17 mouse cellular contexts compared by ENCODE assay signal in the genomic region with DNA sequence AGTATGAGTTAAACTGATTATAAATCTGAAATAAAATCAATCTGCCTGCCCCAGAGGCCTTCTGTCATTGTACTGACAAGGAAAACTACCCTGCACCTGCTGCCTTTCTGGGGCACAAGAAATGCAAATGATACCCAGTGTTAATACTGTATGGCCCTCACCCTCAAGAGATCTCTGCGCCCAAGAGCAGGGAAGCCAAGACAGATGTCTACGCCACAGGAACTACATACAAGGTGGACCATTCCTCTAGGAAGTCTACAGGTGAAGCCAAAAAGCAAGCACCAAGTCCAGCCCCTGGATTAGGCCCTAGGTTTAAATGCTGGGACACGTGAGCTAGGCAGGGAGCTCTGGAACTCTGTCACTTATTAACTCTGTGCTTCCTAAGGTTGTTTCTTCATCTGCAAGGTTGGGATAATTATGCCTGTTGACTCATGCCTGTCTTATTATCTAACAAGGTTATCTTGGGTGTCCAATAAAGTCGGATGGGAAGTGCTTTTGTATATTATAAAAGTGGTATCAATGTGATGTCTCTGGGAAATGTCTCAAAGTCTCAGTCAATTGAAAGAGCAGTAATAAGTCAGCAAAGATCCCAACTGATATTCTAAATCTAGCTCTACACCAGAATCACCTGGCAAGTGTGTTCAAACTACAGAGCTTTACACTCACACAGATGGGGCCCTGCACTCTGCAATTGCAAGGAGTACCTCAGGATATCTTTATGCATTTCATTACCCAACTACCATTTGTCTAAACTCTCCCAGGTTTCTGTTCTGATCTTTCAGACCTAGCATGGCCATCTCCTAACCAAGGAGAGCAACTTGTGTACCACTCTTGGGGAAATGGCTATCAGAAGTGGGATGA. TPM values are rescaled to one million over a fixed set of nuclear protein-coding genes. Genes with fewer than 3 reads are reported as not detected.
DNase-seq lines count a peak whose midpoint lies in the region; ATAC-seq and TF ChIP-seq lines count a peak whose summit lies in the region.
"Had no signal": no experiment of that assay in that cellular context is flagged by ENCODE, and none has a peak within 500 bp of the region (broad histone marks: within the 10 kb centered on the region; RNA-seq: fewer than 3 reads in every experiment).

No protein-coding gene starts in this region.

- H3K4me2 ChIP-seq in neural tube, embryonic 14.5 days (ENCODE audit: low read depth, low read length): no peak overlapping the region
- no peak overlapping the region for H3K4me2 ChIP-seq in neural tube, embryonic 15.5 days
- no peak overlapping the region for H3K4me2 ChIP-seq in kidney, embryonic 14.5 days (replicated peaks; ENCODE audit: low read depth, low read length)
- H3K4me2 ChIP-seq in liver, embryonic 11.5 days: no peak overlapping the region
- no peak overlapping the region for H3K4me2 ChIP-seq in midbrain, postnatal 0 days (ENCODE audit: low read depth, low read length, poor library complexity, severe bottlenecking)
- H3K4me2 ChIP-seq: embryonic facial prominence, embryonic 13.5 days; hindbrain, embryonic 13.5 days; liver, embryonic 13.5 days had no signal

- no peak for TF ChIP-seq CTCF in midbrain, postnatal 0 days (IDR thresholded peaks at IDR 0.05)

- no peaks in the 10 kb centered on the region for H3K27me3 ChIP-seq in neural tube, embryonic 14.5 days (ENCODE audit: control insufficient read depth, insufficient read depth, low read length)
- H3K27me3 ChIP-seq in neural tube, embryonic 15.5 days (replicated peaks): no peaks in the 10 kb centered on the region
- no peaks in the 10 kb centered on the region for H3K27me3 ChIP-seq in kidney, embryonic 14.5 days (ENCODE audit: control insufficient read depth, insufficient read depth, low read length)
- H3K27me3 ChIP-seq in liver, embryonic 11.5 days (replicated peaks; ENCODE audit: control insufficient read depth, insufficient read depth, low read length): no peaks in the 10 kb centered on the region
- no peaks in the 10 kb centered on the region for H3K27me3 ChIP-seq in midbrain, postnatal 0 days (ENCODE audit: insufficient read depth, low read length)
- H3K27me3 ChIP-seq: embryonic facial prominence, embryonic 13.5 days; hindbrain, embryonic 13.5 days; liver, embryonic 13.5 days had no signal

- H3K4me1 ChIP-seq in neural tube, embryonic 14.5 days (ENCODE audit: control insufficient read depth, insufficient read depth, low read length): no peaks in the 10 kb centered on the region
- no peaks in the 10 kb centered on the region for H3K4me1 ChIP-seq in neural tube, embryonic 15.5 days
- peaks cover 8% of the 10 kb centered on the region for H3K4me1 ChIP-seq in kidney, embryonic 14.5 days (ENCODE audit: control insufficient read depth, insufficient read depth, low read length)
- no peaks in the 10 kb centered on the region for H3K4me1 ChIP-seq in liver, embryonic 11.5 days (replicated peaks; ENCODE audit: control insufficient read depth, insufficient read depth, low read length)
- H3K4me1 ChIP-seq in midbrain, postnatal 0 days (ENCODE audit: insufficient read depth, low read length): no peaks in the 10 kb centered on the region
- H3K4me1 ChIP-seq: forebrain, embryonic 10.5 days had no signal

- ATAC-seq in neural tube, embryonic 14.5 days (ENCODE audit: low read depth): no peak
- no peak for ATAC-seq in neural tube, embryonic 15.5 days (ENCODE audit: low FRiP score)
- no peak for ATAC-seq in kidney, embryonic 14.5 days (ENCODE audit: low FRiP score, low TSS enrichment)
- ATAC-seq in liver, embryonic 11.5 days (replicated peaks; ENCODE audit: low FRiP score): no peak
- ATAC-seq in midbrain, postnatal 0 days (ENCODE audit: low FRiP score): no peak
- ATAC-seq: lung, postnatal 0 days had no signal

- H3K36me3 ChIP-seq in neural tube, embryonic 14.5 days (ENCODE audit: control insufficient read depth, insufficient read depth, low read length): peaks cover 5% of the 10 kb centered on the region
- peaks cover 22% of the 10 kb centered on the region for H3K36me3 ChIP-seq in neural tube, embryonic 15.5 days
- peaks cover 15% of the 10 kb centered on the region; the same call in 1 of the 2 replicates for H3K36me3 ChIP-seq in kidney, embryonic 14.5 days (ENCODE audit: control insufficient read depth, insufficient read depth, low read length)
- H3K36me3 ChIP-seq in liver, embryonic 11.5 days (ENCODE audit: control insufficient read depth, insufficient read depth, low read length): 0 out of 2 replicates have a peak, but pooled peaks cover 2% of the 10 kb centered on the region
- peaks cover 21% of the 10 kb centered on the region for H3K36me3 ChIP-seq in midbrain, postnatal 0 days (ENCODE audit: insufficient read depth, low read length)

- H3K9ac ChIP-seq in neural tube, embryonic 14.5 days (replicated peaks; ENCODE audit: low read depth, low read length): 0 out of 2 replicates have a peak overlapping the region, but pooled peaks have one; percentile 11
- no peak overlapping the region for H3K9ac ChIP-seq in neural tube, embryonic 15.5 days (replicated peaks)
- H3K9ac ChIP-seq in kidney, embryonic 14.5 days (ENCODE audit: low read depth, low read length): no peak overlapping the region
- H3K9ac ChIP-seq in liver, embryonic 11.5 days (ENCODE audit: low read depth, low read length): no peak overlapping the region
- no peak overlapping the region for H3K9ac ChIP-seq in midbrain, postnatal 0 days (replicated peaks; ENCODE audit: low read length, poor library complexity, severe bottlenecking)
- H3K9ac ChIP-seq: embryonic facial prominence, embryonic 13.5 days; hindbrain, embryonic 13.5 days; liver, embryonic 13.5 days had no signal

- 84% methylated on average over 4 of the region's 4 CpGs for WGBS in neural tube, embryonic 14.5 days
- WGBS in neural tube, embryonic 15.5 days: 78% methylated on average over 4 of the region's 4 CpGs
- 73% methylated on average over 4 of the region's 4 CpGs for WGBS in kidney, embryonic 14.5 days
- 77% methylated on average over 4 of the region's 4 CpGs for WGBS in liver, embryonic 11.5 days
- 88% methylated on average over 4 of the region's 4 CpGs for WGBS in midbrain, postnatal 0 days

- no peak overlapping the region for H3K27ac ChIP-seq in neural tube, embryonic 14.5 days (ENCODE audit: low read depth, low read length)
- no peak overlapping the region for H3K27ac ChIP-seq in neural tube, embryonic 15.5 days (replicated peaks)
- peak overlapping the region; percentile 39; the same call in 1 of the 2 replicates for H3K27ac ChIP-seq in kidney, embryonic 14.5 days (ENCODE audit: low read depth, low read length)
- H3K27ac ChIP-seq in liver, embryonic 11.5 days (ENCODE audit: low read depth, low read length): no peak overlapping the region
- no peak overlapping the region for H3K27ac ChIP-seq in midbrain, postnatal 0 days (ENCODE audit: low read depth, low read length)
- H3K27ac ChIP-seq: embryonic facial prominence, embryonic 13.5 days; forebrain, embryonic 10.5 days; hindbrain, embryonic 13.5 days; liver, embryonic 13.5 days had no signal

- H3K4me3 ChIP-seq in neural tube, embryonic 14.5 days (ENCODE audit: low read depth, low read length): no peak overlapping the region
- no peak overlapping the region for H3K4me3 ChIP-seq in neural tube, embryonic 15.5 days (replicated peaks)
- no peak overlapping the region for H3K4me3 ChIP-seq in kidney, embryonic 14.5 days (ENCODE audit: low read length)
- H3K4me3 ChIP-seq in liver, embryonic 11.5 days (ENCODE audit: low read depth, low read length): no peak overlapping the region
- H3K4me3 ChIP-seq in midbrain, postnatal 0 days (ENCODE audit: low read depth, low read length): no peak overlapping the region
- H3K4me3 ChIP-seq: embryonic facial prominence, embryonic 13.5 days; forebrain, embryonic 10.5 days; hindbrain, embryonic 13.5 days; liver, embryonic 13.5 days had no signal

- H3K9me3 ChIP-seq in neural tube, embryonic 14.5 days (ENCODE audit: control insufficient read depth, low read length): no peaks in the 10 kb centered on the region
- H3K9me3 ChIP-seq in neural tube, embryonic 15.5 days (replicated peaks): no peaks in the 10 kb centered on the region
- no peaks in the 10 kb centered on the region for H3K9me3 ChIP-seq in kidney, embryonic 14.5 days (ENCODE audit: control insufficient read depth, low read length)
- H3K9me3 ChIP-seq in liver, embryonic 11.5 days (ENCODE audit: control insufficient read depth, low read length): no peaks in the 10 kb centered on the region
- no peaks in the 10 kb centered on the region for H3K9me3 ChIP-seq in midbrain, postnatal 0 days (ENCODE audit: low read length)
- H3K9me3 ChIP-seq: embryonic facial prominence, embryonic 13.5 days; forebrain, embryonic 10.5 days; hindbrain, embryonic 13.5 days; liver, embryonic 13.5 days had no signal

- peak; percentile 25 for DNase-seq in liver, embryonic 11.5 days (ENCODE audit: low spot score)
- no peak for DNase-seq in left cerebral cortex, postnatal 25 days (ENCODE audit: low spot score in 2 of 2)
- no peak for DNase-seq in embryo, embryonic 10.5 days (ENCODE audit: low spot score)
- DNase-seq in lung, postnatal 4 days: no peak
- no peak for DNase-seq in midbrain, postnatal 0 days (ENCODE audit: low spot score)
- DNase-seq: adrenal gland, adult 8-10 months; cerebellum, adult 2 months; gastrocnemius, postnatal 36 days; liver, embryonic 13.5 days; spleen, adult 18-20 months had no signal

- intact Hi-C loops in left cerebral cortex, postnatal 25 days (cut with DNase I): no loop called here

RNA-seq across cellular contexts. Expression of a gene that starts 36.9 kb away (rescaled TPM):
- 441 and 457 TPM in 2 replicates for polyA plus RNA-seq in neural tube, embryonic 14.5 days (2014; fragmentation: Nextera tagmentation; extraction: Ambion mirVana)
- 398 and 419 TPM in 2 replicates for polyA plus RNA-seq in neural tube, embryonic 15.5 days (2015; fragmentation: Nextera tagmentation; extraction: Ambion mirVana)
- 498 and 551 TPM in 2 replicates for polyA plus RNA-seq in kidney, embryonic 14.5 days (2014; fragmentation: Nextera tagmentation; extraction: Ambion mirVana)
- 341 TPM in 2 replicates for polyA plus RNA-seq in liver, embryonic 11.5 days (2014; fragmentation: Nextera tagmentation; extraction: Ambion mirVana)
- total RNA-seq in left cerebral cortex, postnatal 25 days (2021): 100 to 1,000 TPM; 265 to 274 TPM
- 206 and 254 TPM in 2 replicates for total RNA-seq in midbrain, postnatal 0 days (2014; rRNA removed)
- polyA plus RNA-seq in midbrain, postnatal 0 days (2015; fragmentation: Nextera tagmentation; extraction: Ambion mirVana): 459 and 473 TPM in 2 replicates
